Mouse (Mus musculus): ENCODE results near the gene Olfr57. TPM values are rescaled to one million over a fixed set of nuclear protein-coding genes. Genes with fewer than 3 reads are reported as not detected.

The Olfr57 gene
- not detected in 2 replicates for polyA plus RNA-seq (2021; fragmentation: Nextera tagmentation)
- long read RNA-seq, experiment 1, result 0 reads
- long read RNA-seq, experiment 2, result 0 reads

GRCm38 (mm10) chr10:79028441-79028840 is at the start of gene Olfr57:
TSS of gene Olfr57 (plus strand) at chr10:79028741.

GRCm38 (mm10) chr10:78980750-78981149 is 47.8 kb upstream of the Olfr57 start, which contains the start of gene Olfr1352:
TSS of gene Olfr1352 (plus strand) at chr10:78981050.

GRCm38 (mm10) chr10:79012172-79012571 is 16.4 kb upstream of the Olfr57 start, which contains the start of gene Olfr1351:
TSS of gene Olfr1351 (plus strand) at chr10:79012472.

Other genes with a start within 250 kb of the Olfr57 start
- gene Slc1a6, start 248.2 kb upstream of the Olfr57 start, polyA plus RNA-seq (2021; fragmentation: Nextera tagmentation), result 2.0 and 3.3 TPM in 2 replicates
- not detected in 2 replicates for gene Olfr1356, start 176.6 kb upstream of the Olfr57 start, polyA plus RNA-seq (2021; fragmentation: Nextera tagmentation)
- gene Olfr1355, start 153.2 kb upstream of the Olfr57 start, polyA plus RNA-seq (2021; fragmentation: Nextera tagmentation), result not detected in 2 replicates
- not detected in 2 replicates for gene Olfr1354, start 115.6 kb upstream of the Olfr57 start, polyA plus RNA-seq (2021; fragmentation: Nextera tagmentation)
- not detected in 2 replicates for gene Olfr8, start 78.1 kb upstream of the Olfr57 start, polyA plus RNA-seq (2021; fragmentation: Nextera tagmentation)
- gene Olfr1353, start 65.4 kb upstream of the Olfr57 start, polyA plus RNA-seq (2021; fragmentation: Nextera tagmentation), result not detected in 2 replicates
- gene Olfr1352, start 47.7 kb upstream of the Olfr57 start, polyA plus RNA-seq (2021; fragmentation: Nextera tagmentation), result 0.03 TPM in 1 of 2 replicates, not detected in the other
- not detected in 2 replicates for gene Olfr1351, start 16.3 kb upstream of the Olfr57 start, polyA plus RNA-seq (2021; fragmentation: Nextera tagmentation)
- gene 2610008E11Rik, start 68.9 kb downstream of the Olfr57 start, polyA plus RNA-seq (2021; fragmentation: Nextera tagmentation), result 6.2 and 6.7 TPM in 2 replicates
- not detected in 2 replicates for gene Vmn2r80, start 120.0 kb downstream of the Olfr57 start, polyA plus RNA-seq (2021; fragmentation: Nextera tagmentation)
- gene Vmn2r81, start 219.0 kb downstream of the Olfr57 start, polyA plus RNA-seq (2021; fragmentation: Nextera tagmentation), result not detected in 2 replicates